Mouse (Mus musculus) hindbrain, embryonic 14.5 days (tissue): ENCODE results near the gene Vsir. TPM values are rescaled to one million over a fixed set of nuclear protein-coding genes. Genes with fewer than 3 reads are reported as not detected.

Source experiments
- ATAC-seq: fragments of 200-750 bp; cut with Nextera tagmentation; 2 replicates; pipeline ENCODE4 v1.8.0; 2017; ENCODE audit warnings: moderate number of reproducible peaks, mild to moderate bottlenecking, moderate TSS enrichment, moderate library complexity; ENCODE audit not compliant: low FRiP score
- DNase-seq: peaks from one replicate; pipeline ENCODE4 v3.0.0-alpha.2; 2015; ENCODE audit warnings: low spot score
- H3K27ac ChIP-seq: fragments of 300-500 bp; sonication (generic); 2 replicates; pipeline ENCODE4 v1.5.1; 2014; ENCODE audit warnings: mild to moderate bottlenecking, moderate library complexity
- H3K27me3 ChIP-seq: fragments of 300-500 bp; sonication (generic); 2 replicates; pipeline ENCODE4 v1.6.1; 2014; ENCODE audit warnings: mild to moderate bottlenecking, low read length, mixed read lengths; ENCODE audit not compliant: control insufficient read depth, insufficient read depth
- H3K36me3 ChIP-seq: fragments of 300-500 bp; sonication (generic); replicated peaks from 2 replicates; pipeline ENCODE4 v1.6.1; 2014; ENCODE audit not compliant: control insufficient read depth, insufficient read depth
- H3K4me1 ChIP-seq: fragments of 300-500 bp; sonication (generic); replicated peaks from 2 replicates; pipeline ENCODE4 v1.6.1; 2014; ENCODE audit warnings: antibody characterized with exemption, low read length, mixed read lengths; ENCODE audit not compliant: control insufficient read depth, insufficient read depth
- H3K4me2 ChIP-seq: fragments of 300-500 bp; sonication (generic); replicated peaks from 2 replicates; pipeline ENCODE4 v1.6.1; 2014; ENCODE audit warnings: mild to moderate bottlenecking, moderate library complexity
- H3K4me3 ChIP-seq: fragments of 300-500 bp; sonication (generic); replicated peaks from 2 replicates; pipeline ENCODE4 v1.5.1; 2014; ENCODE audit warnings: mild to moderate bottlenecking, low read length
- H3K9ac ChIP-seq: fragments of 300-500 bp; sonication (generic); 2 replicates; pipeline ENCODE4 v1.6.1; 2014
- H3K9me3 ChIP-seq: fragments of 300-500 bp; sonication (generic); 2 replicates; pipeline ENCODE4 v1.6.1; 2016; ENCODE audit warnings: low read length; ENCODE audit not compliant: control insufficient read depth
- WGBS: fragments of 180-500 bp; shearing (Covaris S2); extraction: QIAGEN DNeasy Blood & Tissue Kit; methylation state at CpG from one replicate; pipeline ENCODE4 v1.1.7; 2014; 5-methylcytosine and 5-hydroxymethylcytosine counted together
- polyA plus RNA-seq: library from polyadenylated mRNA; unstranded; fragments of >200 nt; fragmentation: Nextera tagmentation; extraction: Ambion mirVana; gene quantifications from 2 replicates; pipeline ENCODE4 v1.2.1, GENCODE M21; 2014

Gene Vsir
- polyA plus RNA-seq, 1 experiment from 2014 or later: 2.7 TPM

DNA sequence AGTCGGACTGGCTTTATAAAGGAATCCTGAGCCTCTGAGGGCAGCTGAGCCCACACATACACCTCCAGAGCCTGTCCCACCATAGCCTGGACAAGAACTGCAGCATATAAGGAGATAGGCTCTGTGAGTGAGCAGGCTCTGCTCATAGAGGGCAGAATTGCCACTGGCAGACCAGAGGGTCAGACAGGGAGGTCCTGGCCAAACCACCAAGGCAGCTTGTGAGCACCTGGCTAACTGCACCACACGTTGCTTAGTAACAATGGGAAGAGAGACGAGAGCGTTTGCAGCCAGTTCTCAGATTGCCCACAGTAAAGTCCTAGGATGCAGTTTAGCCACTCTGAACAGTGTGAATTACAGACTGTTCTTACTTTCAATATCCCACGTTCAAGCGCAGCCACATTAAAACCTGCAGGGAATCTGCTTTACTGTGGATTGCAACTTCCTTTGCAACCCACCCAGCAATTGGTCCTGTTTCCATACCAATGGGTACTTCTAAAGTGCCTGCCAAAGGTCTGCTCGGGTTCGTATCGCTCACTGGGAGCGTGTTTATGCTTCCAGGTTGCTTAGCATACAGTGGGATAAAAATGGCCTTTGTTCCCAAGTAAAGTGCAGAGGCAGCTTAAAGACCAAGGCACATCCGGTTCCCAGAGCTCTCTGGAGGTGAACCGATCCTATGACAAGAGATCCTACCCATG is 15.1 kb downstream of the Vsir start:
- Histone ChIP-seq H3K4me1 (no peaks in the 10 kb centered on the region), H3K4me3 (no peak overlapping the region), H3K27me3 (no peaks in the 10 kb centered on the region), H3K36me3 (no peaks in the 10 kb centered on the region), H3K27ac (no peak overlapping the region; the same call in 1 of the 2 replicates), H3K4me2 (no peak overlapping the region), H3K9ac (no peak overlapping the region), H3K9me3 (no peaks in the 10 kb centered on the region)
- no peak for ATAC-seq
- WGBS: 59% methylated on average over 12 of the region's 12 CpGs
- no peak for DNase-seq

- no peak for ATAC-seq
- Histone ChIP-seq H3K27ac (no peak overlapping the region), H3K27me3 (no peaks in the 10 kb centered on the region), H3K9ac (no peak overlapping the region), H3K4me2 (no peak overlapping the region), H3K36me3 (no peaks in the 10 kb centered on the region), H3K4me3 (no peak overlapping the region), H3K4me1 (no peaks in the 10 kb centered on the region), H3K9me3 (no peaks in the 10 kb centered on the region)
- DNase-seq: no peak
- 52% methylated on average over 2 of the region's 2 CpGs for WGBS
Observed at GRCm38 (mm10) chr10:60362310-60362628, 15.6 kb downstream of the Vsir start.

DNA sequence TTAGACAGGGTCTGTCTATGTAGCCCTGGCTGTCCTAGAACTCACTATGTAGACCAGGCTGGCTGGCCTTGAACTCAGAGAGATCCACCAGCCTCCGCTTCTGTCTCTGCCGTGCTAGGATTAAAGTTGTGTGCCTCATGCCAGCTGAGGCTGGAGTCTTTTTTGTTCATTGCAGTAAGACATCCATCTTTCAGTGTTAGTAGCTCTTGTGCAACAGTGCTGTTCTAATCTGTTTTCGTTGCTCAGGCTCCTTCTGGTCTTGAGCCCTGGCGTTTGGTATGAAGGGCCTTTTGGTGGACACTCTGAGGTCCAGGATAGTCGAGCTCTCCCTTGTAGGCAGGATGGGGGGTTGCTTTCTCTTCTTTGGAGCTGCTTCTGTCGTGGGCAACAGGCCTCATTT is 16.8 kb downstream of the Vsir start:
- WGBS: 64% methylated on average over 6 of the region's 6 CpGs

GRCm38 (mm10) chr10:60367145-60367544 is 20.5 kb downstream of the Vsir start:
- DNase-seq: no peak
- Histone ChIP-seq H3K36me3 (no peaks in the 10 kb centered on the region), H3K27ac (no peak overlapping the region), H3K9ac (no peak overlapping the region), H3K4me2 (no peak overlapping the region), H3K27me3 (no peaks in the 10 kb centered on the region), H3K4me3 (no peak overlapping the region), H3K4me1 (no peaks in the 10 kb centered on the region), H3K9me3 (no peaks in the 10 kb centered on the region)
- ATAC-seq: no peak
- WGBS: 74% methylated on average over 2 of the region's 2 CpGs

More for the DNA sequence above, 16.8 kb downstream of the Vsir start:
- Histone ChIP-seq H3K4me1 (no peaks in the 10 kb centered on the region), H3K27ac (no peak overlapping the region), H3K9ac (no peak overlapping the region), H3K4me3 (no peak overlapping the region), H3K9me3 (no peaks in the 10 kb centered on the region), H3K36me3 (no peaks in the 10 kb centered on the region), H3K27me3 (no peaks in the 10 kb centered on the region), H3K4me2 (no peak overlapping the region)
- no peak for ATAC-seq
- no peak for DNase-seq

DNA sequence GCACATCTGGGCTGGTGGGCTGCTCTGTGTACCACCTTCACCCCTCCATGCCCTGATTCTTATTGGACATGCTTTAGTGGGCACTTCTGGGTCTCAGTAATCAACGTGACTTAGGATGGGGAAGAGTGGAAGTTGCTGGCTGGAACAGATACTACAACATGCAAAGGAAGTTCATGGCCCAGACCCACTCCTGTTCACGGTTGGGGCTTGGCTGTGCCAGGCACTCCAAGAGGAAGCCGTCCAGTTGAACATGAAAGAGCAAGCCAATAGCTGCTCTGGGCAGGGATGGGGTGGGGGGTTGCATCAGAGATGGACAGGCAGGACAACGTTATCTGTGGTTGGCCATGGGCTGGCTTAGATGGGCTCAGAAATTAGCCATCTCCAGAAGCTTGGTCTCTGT is 21.3 kb downstream of the Vsir start:
- Histone ChIP-seq H3K9me3 (no peaks in the 10 kb centered on the region), H3K27ac (no peak overlapping the region), H3K4me1 (no peaks in the 10 kb centered on the region), H3K4me2 (no peak overlapping the region), H3K9ac (no peak overlapping the region), H3K4me3 (no peak overlapping the region), H3K36me3 (no peaks in the 10 kb centered on the region), H3K27me3 (no peaks in the 10 kb centered on the region)
- DNase-seq (no peak), ATAC-seq (no peak)
- 85% methylated on average over 4 of the region's 4 CpGs for WGBS

DNA sequence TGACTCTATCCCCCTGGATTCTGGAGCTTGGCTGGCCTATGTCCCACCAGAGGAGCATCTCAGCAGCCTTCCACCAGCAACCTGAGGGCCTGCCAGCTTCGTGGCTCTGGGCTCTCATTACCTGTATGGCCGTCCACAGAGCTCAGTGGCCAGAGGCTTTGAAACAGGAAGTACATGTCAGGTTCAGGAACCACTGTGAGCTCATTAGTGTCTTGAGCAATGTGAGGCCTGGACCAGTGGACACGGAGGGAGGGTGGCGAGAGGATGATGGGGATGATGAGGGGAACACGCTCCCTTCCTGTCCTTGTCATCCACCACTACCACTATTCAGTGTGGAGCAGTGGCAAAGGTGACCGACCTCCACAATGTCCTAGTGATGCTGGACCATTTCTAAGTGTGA is 22.8 kb downstream of the Vsir start:
- Histone ChIP-seq H3K9me3 (no peaks in the 10 kb centered on the region), H3K27ac (no peak overlapping the region), H3K4me3 (no peak overlapping the region), H3K36me3 (no peaks in the 10 kb centered on the region), H3K4me1 (no peaks in the 10 kb centered on the region), H3K9ac (no peak overlapping the region), H3K27me3 (no peaks in the 10 kb centered on the region), H3K4me2 (no peak overlapping the region)
- 92% methylated on average over 6 of the region's 6 CpGs for WGBS
- ATAC-seq: no peak
- no peak for DNase-seq

DNA sequence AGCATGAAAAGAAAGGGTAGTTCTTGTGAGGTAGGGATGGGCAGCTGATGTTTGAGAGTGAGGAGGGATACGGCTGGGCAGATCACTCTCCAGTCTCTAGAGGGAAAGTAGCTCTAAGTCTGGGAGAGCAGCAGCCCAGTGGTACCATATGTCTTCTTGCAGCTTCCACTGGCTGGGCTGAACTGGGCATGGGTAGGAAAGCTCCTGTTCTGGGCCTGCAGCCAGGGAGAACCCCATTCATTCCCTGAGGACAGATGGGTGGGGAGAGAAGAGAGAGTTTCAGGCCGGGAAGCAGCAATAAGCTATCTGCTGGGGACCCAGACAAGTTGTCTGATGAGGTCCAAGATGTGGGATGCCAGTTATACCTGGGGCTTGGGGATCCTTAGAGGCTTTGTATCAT is 23.4 kb downstream of the Vsir start:
- Histone ChIP-seq H3K9ac (no peak overlapping the region), H3K4me3 (no peak overlapping the region), H3K36me3 (no peaks in the 10 kb centered on the region), H3K9me3 (no peaks in the 10 kb centered on the region), H3K4me1 (no peaks in the 10 kb centered on the region), H3K27me3 (no peaks in the 10 kb centered on the region), H3K27ac (no peak overlapping the region), H3K4me2 (no peak overlapping the region)
- DNase-seq (no peak), ATAC-seq (no peak)
- 63% methylated on average over 2 of the region's 2 CpGs for WGBS

GRCm38 (mm10) chr10:60370601-60371061 is 24.0 kb downstream of the Vsir start:
- WGBS: 70% methylated on average over 5 of the region's 5 CpGs
- ATAC-seq (no peak), DNase-seq (no peak)

DNA sequence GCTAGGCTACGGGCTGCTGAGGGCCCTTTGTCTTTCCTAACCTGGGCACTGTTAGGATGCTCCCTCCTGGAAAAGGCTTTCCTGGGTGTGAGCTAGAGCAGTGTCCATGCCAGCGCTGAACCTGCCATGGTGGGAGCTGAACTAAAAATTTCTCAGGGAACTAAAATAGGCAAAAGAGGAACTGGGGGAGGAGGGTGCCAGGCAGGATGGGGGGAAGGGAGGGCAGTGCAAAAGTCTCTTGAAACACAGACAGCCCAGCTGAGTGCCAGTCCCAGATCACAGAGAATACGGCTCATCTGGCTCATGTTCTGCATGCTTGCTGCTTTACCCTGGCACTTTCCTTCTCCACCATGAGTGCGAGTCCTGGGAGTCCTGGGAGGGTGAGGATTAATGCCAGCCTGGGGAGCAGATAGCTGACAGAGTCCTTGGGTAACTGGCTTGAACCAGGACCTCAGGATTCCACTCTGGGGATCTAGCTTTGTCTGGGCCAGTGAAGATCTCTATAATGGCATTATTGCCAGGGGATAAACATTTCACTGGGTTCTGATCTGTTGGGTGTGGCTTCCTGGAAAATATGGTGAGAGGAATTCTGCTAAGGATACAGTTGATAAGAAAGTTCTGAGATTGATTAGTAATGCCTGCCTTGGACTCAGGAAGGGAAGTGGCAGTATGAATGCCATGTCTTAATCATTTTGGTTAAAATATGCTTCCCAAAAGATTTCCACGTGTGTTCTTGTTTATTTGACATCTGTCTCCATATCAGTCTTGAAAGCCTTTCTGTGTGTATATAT is 25.1 kb downstream of the Vsir start:
- H3K27ac ChIP-seq: no peak overlapping the region
- no peak overlapping the region for H3K9ac ChIP-seq
- no peaks in the 10 kb centered on the region for H3K9me3 ChIP-seq
- H3K4me2 ChIP-seq: no peak overlapping the region
- DNase-seq (no peak), ATAC-seq (no peak)
- H3K4me3 ChIP-seq: no peak overlapping the region
- no peaks in the 10 kb centered on the region for H3K36me3 ChIP-seq
- WGBS: 83% methylated on average over 5 of the region's 5 CpGs
- H3K4me1 ChIP-seq: no peaks in the 10 kb centered on the region
- H3K27me3 ChIP-seq: no peaks in the 10 kb centered on the region

More at GRCm38 (mm10) chr10:60370601-60371061, 24.0 kb downstream of the Vsir start:
- no peaks in the 10 kb centered on the region for H3K9me3 ChIP-seq
- no peak overlapping the region for H3K9ac ChIP-seq
- no peaks in the 10 kb centered on the region for H3K4me1 ChIP-seq
- H3K27me3 ChIP-seq: no peaks in the 10 kb centered on the region
- no peaks in the 10 kb centered on the region for H3K36me3 ChIP-seq
- no peak overlapping the region for H3K27ac ChIP-seq
- H3K4me3 ChIP-seq: no peak overlapping the region
- no peak overlapping the region for H3K4me2 ChIP-seq
